In genomic region chr4:77327198-77327597, GRCm38 (mm10) we compare ENCODE assay signal across 18 mouse cellular contexts.
"Had no signal": no experiment of that assay in that cellular context is flagged by ENCODE, and none has a peak within 500 bp of the region (broad histone marks: within the 10 kb centered on the region; RNA-seq: fewer than 3 reads in every experiment).

No protein-coding gene starts in this region.

- H3K4me1 ChIP-seq: liver, embryonic 15.5 days; lung, embryonic 15.5 days; megakaryocyte, embryonic 14.5 days; midbrain, embryonic 13.5 days; midbrain, embryonic 15.5 days; stomach, embryonic 15.5 days had no signal

- H3K36me3 ChIP-seq: liver, embryonic 15.5 days; lung, embryonic 15.5 days; midbrain, embryonic 13.5 days; midbrain, embryonic 15.5 days; stomach, embryonic 15.5 days had no signal

- DNase-seq: liver, postnatal 0 days; lung, adult 2 months; lung, postnatal 14 days; lung, postnatal 36 days; right cerebral cortex, postnatal 14 days; thymus, adult 2 months; thymus, postnatal 25 days; thymus, postnatal 4 days had no signal

- H3K4me2 ChIP-seq: liver, embryonic 15.5 days; lung, embryonic 15.5 days; midbrain, embryonic 11.5 days; midbrain, embryonic 13.5 days; midbrain, embryonic 15.5 days; stomach, embryonic 15.5 days had no signal

- ATAC-seq: liver, postnatal 0 days; lung, postnatal 0 days; midbrain, embryonic 13.5 days; midbrain, embryonic 15.5 days had no signal

- H3K27ac ChIP-seq: liver, embryonic 15.5 days; lung, embryonic 15.5 days; macrophage; midbrain, embryonic 13.5 days; midbrain, embryonic 15.5 days; stomach, embryonic 15.5 days; stomach, postnatal 0 days had no signal

- H3K9me3 ChIP-seq: liver, embryonic 15.5 days; lung, embryonic 15.5 days; megakaryocyte, embryonic 14.5 days; midbrain, embryonic 13.5 days; midbrain, embryonic 15.5 days; stomach, embryonic 15.5 days had no signal

- H3K27me3 ChIP-seq: liver, embryonic 15.5 days; lung, embryonic 15.5 days; megakaryocyte, embryonic 14.5 days; midbrain, embryonic 13.5 days; midbrain, embryonic 15.5 days; stomach, embryonic 15.5 days had no signal

- H3K9ac ChIP-seq: liver, embryonic 15.5 days; liver, postnatal 0 days; lung, embryonic 15.5 days; midbrain, embryonic 13.5 days; midbrain, embryonic 15.5 days; stomach, embryonic 15.5 days had no signal

- H3K4me3 ChIP-seq: liver, embryonic 15.5 days; lung, embryonic 15.5 days; megakaryocyte, embryonic 14.5 days; midbrain, embryonic 13.5 days; midbrain, embryonic 15.5 days; stomach, embryonic 15.5 days had no signal
